Mouse (Mus musculus) liver, adult 2 months (tissue): ENCODE data around the gene Scamp1.

ENCODE experiments used
- CTCF ChIP-seq: fragments of 200-500 bp; IDR thresholded peaks from 2 replicates; pipeline ENCODE4 v1.5.1; 2011; ENCODE audit warnings: low read depth, low read length, control low read depth
- POLR2A ChIP-seq: fragments of 200-500 bp; IDR thresholded peaks from 2 replicates; pipeline ENCODE4 v1.6.1; 2011; ENCODE audit warnings: low read length, control low read depth; ENCODE audit not compliant: insufficient read depth; ENCODE audit errors: extremely low read depth

- TF ChIP-seq CTCF, result no peak
- no peak for TF ChIP-seq POLR2A
These were observed 17.5 kb downstream of the Scamp1 start for GRCm38 (mm10) chr13:94268201-94268600.
